Mouse (Mus musculus): Measurements from ENCODE around the gene Isg20.

The Isg20 gene

DNA sequence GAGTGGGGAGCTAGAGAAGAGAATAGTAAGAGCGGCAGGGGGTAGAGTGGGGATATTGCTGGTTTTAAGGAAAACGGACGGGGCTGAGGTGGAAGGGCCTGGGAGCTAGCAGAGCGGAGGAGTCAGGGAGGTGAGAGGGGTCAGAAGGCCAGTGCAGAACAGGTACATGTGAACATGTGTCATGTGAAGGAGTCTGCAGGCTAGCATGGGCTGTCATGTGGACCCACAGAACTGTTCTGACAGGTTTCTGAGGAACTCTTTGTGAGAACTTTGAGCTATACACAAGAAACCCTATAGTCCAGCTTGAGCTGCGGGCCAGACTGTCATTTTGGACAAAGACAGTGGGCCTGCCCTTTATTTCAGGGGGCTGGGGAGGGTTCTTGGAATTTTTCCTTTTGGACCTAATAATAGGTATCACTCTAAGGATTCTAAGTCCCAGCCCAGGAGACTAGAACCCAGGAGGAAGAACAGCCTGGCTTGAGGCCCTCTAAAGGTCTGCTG is at the start of gene Isg20:
Gene Isg20 (plus strand): TSS at position 451 of the 501 bp plus-strand sequence.
- no peak for DNase-seq

DNA sequence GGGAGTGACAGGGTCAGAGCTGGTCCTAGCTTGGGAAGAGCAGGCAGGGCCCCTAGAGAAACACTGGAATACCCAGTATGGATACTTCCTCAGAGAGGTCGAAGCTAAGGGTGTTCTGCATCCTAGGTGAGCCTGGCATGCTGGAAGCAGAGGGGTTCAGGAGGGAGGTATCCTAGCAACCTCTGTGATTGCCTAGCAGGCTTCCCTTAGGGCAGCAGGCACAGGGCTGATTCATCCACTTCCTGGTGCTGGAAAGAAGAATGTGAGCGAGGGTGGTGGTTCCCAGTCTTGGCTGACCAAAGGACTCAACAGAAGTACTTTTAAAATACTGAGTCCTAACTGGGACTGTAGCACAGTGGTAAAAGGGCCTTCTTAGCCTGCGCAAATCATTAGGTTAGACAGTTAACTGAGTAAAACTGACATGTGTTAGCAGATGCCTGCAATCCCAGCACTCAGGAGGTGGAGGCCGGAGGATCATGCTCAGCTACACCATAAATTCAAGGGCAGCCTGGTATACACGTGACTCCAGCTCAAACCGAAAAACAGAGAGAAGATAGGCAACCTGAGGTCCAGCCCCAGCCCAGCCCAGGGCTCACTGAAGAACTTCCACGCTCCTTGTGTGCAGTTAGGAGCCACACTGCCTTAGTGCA is 49.3 kb upstream of the Isg20 start:
- DNase-seq = no peak

DNA sequence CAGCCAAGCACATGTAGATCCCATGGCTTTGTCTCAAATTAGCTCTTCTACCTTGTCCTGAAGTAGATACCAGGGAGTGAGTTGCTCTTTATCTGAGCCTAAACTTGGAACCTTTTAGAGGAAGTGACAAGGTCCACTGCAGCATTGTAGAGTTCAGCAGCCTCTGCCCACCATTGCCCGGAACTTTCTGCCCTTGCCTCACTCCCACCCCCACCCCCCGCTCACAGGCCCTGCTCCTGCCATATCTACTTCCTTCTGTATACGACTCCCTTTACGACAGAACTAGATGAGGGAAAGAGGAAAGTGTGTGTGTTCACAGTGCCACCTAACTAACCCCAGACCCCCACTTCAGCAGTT is 48.8 kb upstream of the Isg20 start:
- no peak for DNase-seq

DNA sequence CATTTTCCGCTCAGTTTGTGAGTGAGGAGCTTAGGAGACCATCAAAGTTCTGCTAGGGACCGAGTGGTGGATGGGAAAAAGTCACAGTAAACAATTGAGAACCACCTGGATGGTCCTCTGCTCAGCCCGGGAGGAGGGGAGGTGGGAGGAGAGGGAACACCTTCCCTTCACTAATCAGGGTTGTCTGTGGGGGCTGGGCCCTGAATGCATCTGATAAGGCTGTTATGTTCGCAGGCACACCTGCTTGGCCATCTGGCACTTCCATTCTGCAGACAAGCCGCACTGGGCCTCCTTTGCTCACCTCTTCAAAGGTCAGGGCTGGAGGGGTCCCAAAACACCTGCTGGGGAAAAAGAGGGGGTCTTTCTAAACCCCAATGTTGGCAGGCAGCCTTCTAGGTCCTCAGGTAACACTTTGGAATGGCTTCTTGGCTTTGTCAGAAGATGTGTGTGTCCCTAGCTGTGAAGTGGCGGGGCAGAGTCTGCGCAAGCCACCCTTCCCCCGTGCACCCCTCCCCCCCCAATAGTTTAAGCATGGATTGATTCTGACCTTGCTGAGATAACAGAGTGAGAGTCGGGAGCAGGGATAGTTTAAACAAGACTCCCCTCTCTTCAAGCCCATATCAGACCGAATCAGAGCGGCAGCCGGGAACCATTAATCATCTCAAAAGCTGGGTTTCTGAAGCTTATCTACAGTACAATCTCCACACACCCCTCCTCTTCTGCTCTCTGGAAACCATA is 47.8 kb upstream of the Isg20 start:
- DNase-seq = no peak

DNA sequence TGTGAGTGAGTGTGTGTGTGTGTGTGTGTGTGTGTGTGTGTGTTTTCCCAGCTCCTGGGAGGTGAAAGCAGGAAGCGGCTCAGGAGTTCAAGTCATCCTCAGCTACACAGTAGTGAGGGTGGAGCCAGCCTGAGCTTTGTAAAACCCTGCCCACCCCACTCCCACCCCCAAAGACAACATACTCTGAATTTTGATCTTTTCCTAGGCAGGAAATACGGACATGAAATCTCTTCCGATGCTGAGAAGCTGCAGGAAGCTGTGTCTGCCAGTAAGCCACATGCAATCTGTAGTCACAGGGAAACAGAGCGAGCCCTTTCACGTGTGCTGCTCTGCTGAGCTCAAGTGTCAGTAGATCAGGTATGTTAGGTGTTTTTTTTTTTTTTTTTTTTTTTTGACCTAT is 44.5 kb upstream of the Isg20 start:
- DNase-seq = no peak

DNA sequence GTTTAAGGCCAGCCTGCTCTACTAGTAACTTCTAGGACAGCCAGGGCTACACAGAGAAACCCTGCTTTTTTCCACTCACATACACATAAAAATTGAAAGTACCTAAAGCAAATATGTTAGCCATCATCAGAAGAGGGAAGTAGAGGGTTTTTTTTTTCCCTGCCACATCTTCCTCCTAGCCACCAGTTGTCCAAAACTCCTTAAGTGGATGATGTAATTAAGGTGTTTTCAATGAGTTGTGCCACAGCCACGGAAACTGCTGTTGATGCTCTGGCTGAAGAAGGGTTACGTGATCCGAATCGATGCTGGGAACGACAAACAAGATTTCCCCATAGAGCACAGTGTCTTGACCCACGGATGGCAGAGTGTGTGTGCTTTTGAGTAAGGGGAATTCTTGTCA is 40.9 kb upstream of the Isg20 start:
- no peak for DNase-seq

DNA sequence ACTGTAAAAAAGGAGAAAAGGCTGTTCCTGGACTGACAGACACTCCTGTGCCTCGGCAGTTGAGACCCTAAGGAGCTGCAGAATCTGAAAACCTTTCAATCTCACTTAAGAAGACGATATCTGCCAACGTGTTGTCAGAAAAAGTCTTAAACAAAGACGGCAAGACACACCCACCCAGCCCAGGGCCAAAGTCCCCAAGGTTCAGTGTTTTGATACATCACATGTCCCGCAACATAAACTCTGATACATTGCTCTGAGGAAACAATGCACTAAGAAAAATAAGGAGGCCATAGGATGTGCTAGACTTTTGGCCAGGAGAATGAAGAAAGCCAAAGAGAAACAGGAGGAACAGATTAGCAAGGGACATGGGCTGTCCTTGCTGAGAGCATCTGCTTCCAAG is 40.4 kb upstream of the Isg20 start:
- DNase-seq = no peak

DNA sequence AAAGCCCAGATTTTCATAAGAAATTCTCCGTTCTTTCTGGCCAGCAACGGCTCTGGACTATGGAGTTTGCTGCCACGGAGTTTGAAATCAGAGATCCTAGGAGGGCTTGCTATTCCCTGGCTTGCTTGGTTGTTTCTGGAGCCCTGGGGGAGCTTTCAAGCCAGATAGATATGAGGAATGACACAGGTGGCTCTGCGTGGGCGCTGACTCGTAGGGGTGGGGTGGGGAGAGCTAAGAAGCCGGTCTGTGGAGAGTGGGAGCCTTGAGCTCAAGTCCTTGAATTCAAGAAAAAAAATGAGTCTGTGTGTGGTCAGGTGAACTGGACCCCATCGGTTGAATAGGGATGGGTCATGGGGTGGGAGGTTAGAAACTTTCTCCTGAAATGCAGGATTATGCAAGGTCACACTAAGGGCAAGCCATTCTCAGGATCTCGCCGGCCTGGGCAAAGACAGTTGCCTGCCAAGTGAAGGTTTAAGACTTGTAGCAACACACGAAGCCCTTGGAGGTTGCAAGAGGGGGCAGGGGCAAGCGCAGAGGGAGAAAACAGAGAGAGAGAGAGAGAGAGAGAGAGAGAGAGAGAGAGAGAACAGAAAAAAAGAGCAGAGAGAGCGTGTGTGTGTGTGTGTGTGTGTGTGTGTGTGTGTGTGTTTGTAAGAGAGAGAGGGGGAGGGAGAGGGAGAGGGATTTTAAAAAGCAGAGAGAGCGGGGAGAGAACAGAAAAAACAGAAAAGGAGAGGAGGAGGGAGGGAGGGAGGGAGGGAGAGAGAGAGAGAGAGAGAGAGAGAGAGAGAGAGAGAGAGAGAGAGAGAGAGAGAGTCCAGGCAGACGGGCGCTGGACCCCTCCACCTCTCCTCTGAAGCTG is 31.4 kb upstream of the Isg20 start:
- no peak for DNase-seq

DNA sequence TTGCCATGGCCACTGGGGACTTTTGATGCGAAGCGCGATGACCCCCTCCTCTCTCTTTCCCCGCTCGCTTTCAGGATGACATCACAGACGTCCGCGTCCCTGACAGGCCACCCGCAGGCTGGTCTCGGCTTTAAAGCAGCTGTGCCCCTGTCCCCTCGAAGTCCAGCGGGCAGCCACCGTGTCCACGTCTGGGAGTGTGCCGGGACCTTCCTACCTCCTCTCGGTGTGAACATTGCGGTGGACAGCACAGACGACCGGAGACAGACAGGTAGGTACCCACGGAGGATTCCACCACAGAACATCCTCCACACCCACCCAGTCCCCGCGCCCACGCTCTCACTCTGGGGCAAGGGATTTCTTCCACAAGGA is 30.8 kb upstream of the Isg20 start:
- DNase-seq = no peak

DNA sequence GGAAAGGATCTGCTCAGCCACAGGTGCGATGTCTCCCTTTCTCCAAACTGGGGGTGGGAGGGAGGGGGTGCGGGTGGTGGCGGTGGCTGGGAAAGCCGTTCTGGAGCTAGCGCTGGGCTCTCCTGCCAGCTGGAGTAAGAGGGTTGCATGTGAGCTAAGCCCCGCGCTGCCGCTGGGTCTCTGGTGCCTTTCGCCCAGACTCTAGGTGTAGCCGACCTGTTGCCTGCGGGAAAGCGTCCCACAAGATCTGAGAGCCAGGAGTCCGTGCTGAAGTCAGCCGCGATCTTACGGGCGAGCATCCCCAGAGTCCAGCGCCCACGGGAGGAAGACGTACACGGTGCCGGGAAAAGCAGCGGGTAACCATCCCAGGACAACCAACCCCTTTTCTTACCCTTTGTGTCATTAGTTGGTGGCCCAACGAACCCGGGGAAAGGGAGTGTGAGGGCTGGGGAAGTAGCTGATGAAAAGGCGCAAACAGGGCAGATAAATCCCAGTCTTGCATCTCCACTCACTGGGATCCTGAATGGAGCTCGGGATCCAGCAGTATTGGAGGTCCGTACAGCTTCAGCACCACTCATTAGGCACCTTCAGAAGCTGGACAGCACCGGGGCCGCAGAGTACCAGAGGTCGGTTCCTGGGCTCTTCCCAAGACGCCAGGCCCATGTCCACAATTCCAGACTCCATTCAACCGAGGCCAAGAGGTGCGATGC is 30.1 kb upstream of the Isg20 start:
- DNase-seq = no peak

DNA sequence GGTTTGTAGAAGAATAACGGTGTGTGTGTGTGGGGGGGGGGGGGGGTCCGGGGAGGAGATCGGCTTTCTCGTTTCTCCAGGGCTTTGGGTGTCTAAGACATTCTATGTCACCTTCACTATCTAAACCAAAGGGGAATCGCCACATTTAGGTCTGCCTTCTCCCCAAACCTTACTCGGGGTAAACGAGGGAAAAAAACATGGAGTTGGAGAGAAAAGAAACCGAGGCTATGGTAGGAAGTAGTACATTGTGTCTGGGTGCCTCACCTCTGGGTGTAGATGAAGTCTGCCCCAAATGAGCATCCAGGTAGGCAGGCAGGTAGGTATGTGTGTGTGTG is 29.5 kb upstream of the Isg20 start:
- no peak for DNase-seq

DNA sequence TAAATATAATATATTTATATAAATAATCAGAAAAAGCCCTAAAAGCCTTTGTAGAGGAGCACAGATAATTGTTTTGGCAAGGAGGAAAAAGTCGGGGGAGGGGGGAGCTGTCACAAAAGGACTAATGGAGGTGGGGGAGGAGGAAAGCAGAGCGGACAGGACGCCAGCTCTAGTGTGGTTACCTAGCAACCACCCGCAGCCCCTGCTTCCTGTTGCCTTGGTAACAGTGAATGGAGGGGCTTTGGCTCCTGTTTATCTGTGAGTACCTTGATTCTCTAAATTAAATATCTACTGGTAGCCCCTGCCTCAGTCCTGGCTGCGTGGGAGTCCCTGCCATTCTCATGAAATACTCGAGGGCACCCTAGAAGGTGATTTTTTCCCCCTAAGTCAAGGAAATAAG is 29.1 kb upstream of the Isg20 start:
- no peak for DNase-seq

DNA sequence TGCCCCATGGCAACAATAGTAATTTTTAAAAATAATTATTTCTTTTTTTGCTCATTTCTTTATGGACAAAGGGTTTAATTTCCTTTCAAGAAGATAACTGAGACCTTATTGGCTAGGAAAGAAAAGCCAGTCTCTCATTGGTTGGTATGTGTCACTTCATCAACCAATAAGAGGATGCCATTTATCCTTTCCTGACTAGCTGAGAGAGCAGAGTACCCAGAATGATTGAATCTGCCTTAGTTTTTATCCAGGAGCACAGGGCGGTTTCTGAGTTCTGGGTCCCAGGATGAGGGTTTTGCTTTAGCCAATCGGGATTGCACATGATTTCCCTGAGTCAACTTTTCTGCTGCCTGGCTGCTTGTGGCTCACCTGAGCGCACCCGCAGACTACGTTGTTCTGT is 27.8 kb upstream of the Isg20 start:
- no peak for DNase-seq

DNA sequence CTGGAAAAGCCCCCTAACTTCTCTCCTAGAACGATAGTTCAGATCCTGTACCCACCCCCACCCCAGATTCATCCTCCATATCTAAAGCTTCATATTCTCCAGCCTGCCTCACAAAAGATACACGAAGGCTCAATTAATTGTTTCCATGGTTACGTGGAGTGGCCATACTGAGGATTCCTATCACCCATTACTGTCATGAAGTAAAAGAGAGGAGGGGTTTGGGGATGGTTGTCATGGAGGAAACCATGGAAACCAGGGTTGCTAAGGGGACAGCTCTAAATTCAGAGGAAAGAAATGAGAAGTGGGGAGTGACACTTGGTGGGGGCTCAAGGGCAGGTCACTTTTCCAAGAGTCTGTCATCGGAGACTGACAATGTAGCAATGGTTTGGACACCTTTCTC is 26.7 kb upstream of the Isg20 start:
- no peak for DNase-seq

DNA sequence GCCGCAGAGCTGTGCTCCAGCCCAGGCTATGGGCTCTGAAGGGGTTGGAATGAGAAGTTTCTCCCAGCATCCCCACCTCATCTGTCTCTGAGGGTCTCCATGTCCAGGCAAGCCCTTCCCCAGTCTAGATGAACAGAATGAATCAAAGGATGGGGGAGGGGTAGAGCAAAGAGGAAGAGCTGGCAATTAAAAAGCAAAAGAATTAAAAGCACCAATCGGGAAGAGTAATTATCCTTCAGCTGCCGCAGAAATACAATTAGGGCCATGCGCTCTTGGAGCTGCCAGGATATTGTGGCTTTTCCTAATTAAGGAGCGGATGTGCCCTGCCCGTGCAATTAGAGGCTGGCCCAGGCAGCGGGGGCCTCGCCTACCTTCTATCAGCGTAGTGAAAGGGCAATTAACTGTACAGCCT is 25.8 kb upstream of the Isg20 start:
- no peak for DNase-seq

DNA sequence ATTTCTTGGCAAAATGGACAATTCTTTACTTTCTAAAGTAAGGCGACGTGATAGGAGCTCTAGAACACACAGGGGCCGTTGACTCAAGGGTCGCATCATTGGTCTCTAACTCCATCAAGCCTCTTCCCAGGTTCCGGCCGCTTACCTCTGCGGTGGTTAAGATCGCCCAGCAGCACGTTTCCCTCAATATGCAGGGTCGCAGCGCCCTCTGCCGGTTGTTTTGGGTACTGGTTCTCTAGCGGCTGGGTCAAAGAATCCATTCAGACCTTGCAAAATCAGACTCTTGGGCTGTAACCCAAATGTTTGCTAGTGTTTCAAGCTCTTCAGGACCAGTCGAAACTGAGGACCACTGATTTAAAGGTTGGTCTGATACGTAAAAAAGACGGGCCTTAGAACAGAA is 22.6 kb upstream of the Isg20 start:
- DNase-seq = peak; percentile 92

DNA sequence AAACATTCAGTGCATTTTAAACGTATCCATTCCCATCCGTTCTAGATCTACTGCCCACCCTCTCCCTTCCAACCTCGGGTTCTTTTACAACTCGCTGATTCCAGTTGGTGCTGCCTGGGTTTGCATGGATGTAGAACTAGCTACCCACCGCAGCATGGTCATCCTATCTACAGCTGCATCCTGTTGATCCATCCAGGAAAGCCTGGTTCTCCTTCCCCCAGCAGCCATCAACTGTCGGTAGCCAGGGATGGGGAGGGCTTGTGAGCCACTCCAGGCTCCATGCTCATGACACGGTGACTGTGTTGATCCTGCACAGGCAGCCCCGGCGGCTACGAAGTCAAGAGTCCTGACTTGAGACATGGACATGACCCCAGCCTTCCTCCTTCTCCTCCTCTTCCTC is 19.3 kb upstream of the Isg20 start:
- DNase-seq = no peak

DNA sequence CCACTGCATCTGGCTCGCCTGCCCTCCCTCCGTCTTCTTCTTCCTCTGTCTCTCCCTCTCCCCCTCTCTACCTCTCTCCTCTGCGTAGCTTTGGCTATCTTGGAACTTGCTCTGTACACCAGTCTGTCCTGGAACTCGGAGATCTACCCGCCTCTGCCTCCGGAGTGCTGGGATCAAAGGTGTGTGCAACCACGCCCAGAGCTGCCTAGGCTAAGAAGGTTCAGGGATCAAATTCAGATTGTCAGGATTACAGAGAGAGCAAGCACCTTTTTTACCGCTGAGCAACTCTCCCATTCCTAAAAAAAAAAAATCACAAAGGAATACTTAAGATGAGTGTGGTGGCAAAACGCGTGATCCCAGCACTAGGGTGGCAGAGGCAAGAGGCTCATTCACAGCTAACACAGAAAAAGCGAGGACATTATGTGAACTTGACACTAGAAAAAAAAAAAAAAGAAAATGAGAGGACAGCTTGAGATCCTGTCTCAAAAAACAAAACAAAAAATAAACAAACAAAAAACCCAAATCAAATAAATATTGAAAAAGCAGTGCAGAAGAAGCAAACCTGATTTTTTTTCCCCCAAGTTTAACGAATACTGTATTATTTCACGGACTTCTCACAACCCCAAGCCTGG is 18.1 kb upstream of the Isg20 start:
- DNase-seq = no peak

DNA sequence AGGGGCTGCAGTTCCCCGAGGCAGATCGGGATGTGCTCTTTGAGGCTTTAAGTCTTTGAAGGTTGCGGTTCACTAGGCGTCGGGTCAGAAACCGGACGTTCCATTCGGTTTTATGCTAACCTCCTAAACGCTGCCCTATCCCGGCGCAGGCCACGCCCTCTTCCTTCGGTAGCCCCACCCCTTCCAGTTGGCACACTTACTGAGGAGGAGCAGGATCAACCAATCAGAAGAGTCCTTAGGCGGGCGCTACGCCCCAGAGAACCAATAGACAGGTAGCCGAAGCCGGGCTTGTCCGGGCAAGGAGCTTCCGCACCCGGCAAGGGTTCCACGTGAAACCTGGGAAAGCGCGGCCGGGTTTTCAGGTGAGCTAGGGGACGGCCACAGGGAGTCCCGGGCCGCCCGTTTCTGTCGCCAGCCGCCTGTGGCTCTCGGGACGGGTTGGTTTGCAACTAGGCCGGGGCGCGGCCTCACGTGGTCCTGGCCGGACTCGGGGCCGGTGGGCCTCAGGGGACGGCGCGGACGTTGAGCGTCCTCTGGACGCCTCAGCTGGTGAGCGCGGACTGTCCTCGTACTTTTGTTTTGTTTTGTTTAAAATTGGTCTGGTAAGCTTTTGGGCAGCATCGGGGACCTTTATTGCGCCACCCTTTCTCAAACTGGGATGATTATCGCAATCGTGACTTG is 17.4 kb upstream of the Isg20 start, which contains the start of gene Aen:
Gene Aen (plus strand): TSS at position 202 of the 681 bp plus-strand sequence.
- peak; percentile 99 for DNase-seq

DNA sequence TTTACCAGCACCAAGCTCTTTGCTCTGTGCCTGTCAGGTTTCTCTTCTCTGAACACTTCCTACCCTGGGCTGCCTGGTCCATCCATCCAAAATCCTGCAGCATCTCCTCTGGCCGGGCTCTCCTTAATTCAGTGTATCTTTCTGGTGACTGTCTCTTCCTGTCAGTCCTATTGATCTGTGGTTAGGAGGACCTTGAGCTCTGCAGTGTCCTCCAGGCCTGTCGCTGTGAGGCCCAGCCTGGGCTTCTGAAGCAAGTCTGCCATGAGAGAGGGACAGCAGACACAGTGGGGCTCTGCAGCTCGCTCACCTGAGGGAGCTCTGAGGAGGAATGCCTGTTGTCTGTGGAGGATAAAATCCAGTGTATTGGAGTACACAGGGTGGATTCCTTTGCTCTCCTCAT is 15.7 kb upstream of the Isg20 start:
- no peak for DNase-seq

DNA sequence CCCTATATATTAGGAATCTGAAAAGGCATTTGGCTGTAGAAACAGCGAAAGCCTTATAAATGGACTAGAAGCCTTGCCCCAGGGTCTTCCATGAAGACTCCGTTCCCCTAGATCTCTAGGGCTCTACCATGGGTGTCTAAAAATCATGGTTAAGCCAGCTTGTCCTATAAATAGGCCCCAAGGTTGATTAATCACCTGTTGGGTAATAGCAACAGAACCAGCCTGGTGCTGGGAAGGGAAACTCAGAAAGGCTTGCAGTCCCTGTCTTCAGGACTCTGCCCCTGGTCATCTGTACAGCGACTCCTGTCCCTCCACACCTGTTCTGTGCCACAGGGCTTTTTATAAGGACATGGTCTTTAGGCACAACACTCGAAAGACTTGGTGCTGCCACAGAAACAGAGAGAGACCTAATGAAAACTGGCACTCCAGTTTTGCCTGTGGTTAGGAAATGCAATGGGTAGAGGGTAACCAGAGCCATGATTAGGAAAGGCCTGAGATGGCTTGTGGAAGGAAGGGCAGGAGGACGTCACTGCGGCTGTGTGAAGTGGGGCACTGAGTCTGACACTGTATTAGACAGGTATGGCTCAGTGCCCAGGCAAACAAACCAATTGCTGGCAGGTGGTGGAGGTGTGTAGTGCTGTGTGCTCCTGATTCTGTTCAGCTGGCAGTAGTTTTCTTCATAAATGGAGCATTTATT is 9.9 kb upstream of the Isg20 start:
- DNase-seq = peak; percentile 40

DNA sequence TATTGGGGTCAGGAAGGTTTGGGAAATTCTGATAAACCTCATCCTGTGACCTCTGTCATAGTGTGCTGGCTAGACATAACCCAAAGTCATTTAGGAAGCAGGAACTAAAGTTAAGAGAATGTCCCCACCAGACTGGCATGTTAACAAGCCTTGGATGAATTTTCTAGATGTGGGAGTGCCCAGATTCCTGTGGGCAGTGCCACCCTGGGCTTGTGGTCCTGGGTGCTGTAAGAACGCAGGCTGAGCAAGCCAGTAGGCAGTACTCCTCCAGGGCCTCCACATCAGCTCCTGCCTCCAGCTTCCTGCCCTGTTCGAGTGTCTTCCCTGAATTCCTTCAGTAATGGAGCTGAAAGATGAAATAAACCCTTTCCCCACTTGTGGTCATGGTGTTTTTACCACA is 9.0 kb upstream of the Isg20 start:
- no peak for DNase-seq

All from lung, postnatal 14 days (tissue).